Mouse (Mus musculus): ENCODE measurements at regions not wholly inside any gene's neighbourhood (a gene's known extent, or its start where the extent isn't known, plus 50 kb on each side); places are given as distances from the start of the nearest gene placed in this dataset.

GRCm38 (mm10) chr7:82119866-82120265 is 53.8 kb upstream of the Sh3gl3 start:
- H3K4me3 ChIP-seq (replicated peaks; ENCODE audit: low read depth, low read length): no peak overlapping the region
- TF ChIP-seq CTCF (IDR thresholded peaks at IDR 0.05; ENCODE audit: low read depth): no peak
- no peak overlapping the region for H3K27ac ChIP-seq
- H3K4me2 ChIP-seq (ENCODE audit: low read length): no peak overlapping the region
- H3K9me3 ChIP-seq (replicated peaks; ENCODE audit: low read length): no peaks in the 10 kb centered on the region
- no peaks in the 10 kb centered on the region for H3K27me3 ChIP-seq (ENCODE audit: insufficient read depth, low read length)
- 53% methylated on average over 9 of the region's 9 CpGs for WGBS
- no peaks in the 10 kb centered on the region for H3K4me1 ChIP-seq (replicated peaks; ENCODE audit: insufficient read depth, low read length)
- H3K9ac ChIP-seq (ENCODE audit: low read depth, low read length): no peak overlapping the region
- no peaks in the 10 kb centered on the region for H3K36me3 ChIP-seq (ENCODE audit: insufficient read depth, low read length)
- no peak for DNase-seq (ENCODE audit: low spot score)
- no peak for ATAC-seq (replicated peaks; ENCODE audit: low FRiP score, low read depth)

- DNase-seq (ENCODE audit: low spot score) (peak; percentile 80), ATAC-seq (replicated peaks; ENCODE audit: low FRiP score, low read depth) (no peak)
- WGBS: 0% methylated on average over 1 of the region's 1 CpGs
- H3K27ac ChIP-seq: no peak overlapping the region
- H3K4me2 ChIP-seq (ENCODE audit: low read length): no peak overlapping the region
- no peak overlapping the region for H3K4me3 ChIP-seq (replicated peaks; ENCODE audit: low read depth, low read length)
- H3K36me3 ChIP-seq (ENCODE audit: insufficient read depth, low read length): no peaks in the 10 kb centered on the region
- no peaks in the 10 kb centered on the region for H3K27me3 ChIP-seq (ENCODE audit: insufficient read depth, low read length)
- H3K4me1 ChIP-seq (replicated peaks; ENCODE audit: insufficient read depth, low read length): no peaks in the 10 kb centered on the region
- H3K9me3 ChIP-seq (replicated peaks; ENCODE audit: low read length): no peaks in the 10 kb centered on the region
- H3K9ac ChIP-seq (ENCODE audit: low read depth, low read length): no peak overlapping the region
- peak; percentile 94 for TF ChIP-seq CTCF (IDR thresholded peaks at IDR 0.05; ENCODE audit: low read depth)
Observed at GRCm38 (mm10) chr7:82121746-82122145, 51.9 kb upstream of the Sh3gl3 start.

All from kidney, postnatal 0 days (tissue).